Mouse (Mus musculus): ENCODE measurements around the gene Man2a1. TPM values are rescaled to one million over a fixed set of nuclear protein-coding genes. Genes with fewer than 3 reads are reported as not detected.

Gene Man2a1
- polyA plus RNA-seq, 1 experiment from 2014 or later, result 4.1 TPM

DNA sequence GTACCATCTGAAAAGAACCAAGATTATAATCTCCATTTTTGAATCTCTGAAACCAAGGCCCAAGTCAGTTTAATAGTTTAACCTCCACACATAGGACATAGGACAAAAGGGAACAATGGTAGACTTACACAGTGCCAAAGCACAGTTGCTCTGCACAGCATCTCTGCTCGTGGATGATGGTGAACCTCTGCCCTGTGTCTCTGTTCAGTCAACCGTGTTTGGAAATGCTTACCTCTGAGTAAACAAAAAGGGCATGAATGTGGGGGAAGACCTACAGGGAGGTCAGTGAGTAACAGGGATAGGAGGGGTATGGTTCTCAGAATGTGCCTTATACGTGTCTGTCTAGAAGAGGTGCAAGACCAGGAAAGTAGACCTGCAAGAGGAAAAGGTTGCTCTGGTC is 177.8 kb downstream of the Man2a1 start:
- Histone ChIP-seq H3K9ac (no peak overlapping the region), H3K9me3 (no peaks in the 10 kb centered on the region), H3K27me3 (no peaks in the 10 kb centered on the region), H3K27ac (no peak overlapping the region), H3K4me2 (no peak overlapping the region), H3K36me3 (replicated peaks) (no peaks in the 10 kb centered on the region), H3K4me1 (no peaks in the 10 kb centered on the region), H3K4me3 (replicated peaks) (no peak overlapping the region)
- WGBS, result 50% methylated on average over 3 of the region's 3 CpGs
- no peak for ATAC-seq (ENCODE audit: low FRiP score)

DNA sequence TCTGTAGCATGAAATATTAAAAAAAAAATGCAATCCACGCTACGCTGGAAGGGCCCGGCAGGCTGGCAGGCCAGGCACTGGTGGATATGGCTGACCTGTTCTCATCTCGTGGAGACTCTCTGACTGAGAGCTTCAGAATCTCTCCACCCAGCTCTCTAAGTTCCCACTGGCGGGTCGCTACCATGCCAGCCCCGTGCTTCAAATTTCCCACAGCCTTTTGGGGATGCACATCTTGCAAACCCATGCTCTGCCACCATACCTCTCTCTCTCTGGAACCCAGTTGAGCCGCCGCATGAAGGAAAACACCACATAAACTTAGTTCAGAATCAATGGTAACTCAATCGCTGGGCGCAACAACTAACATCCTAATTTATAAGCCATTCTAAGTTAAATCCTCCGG is 178.2 kb downstream of the Man2a1 start:
- no peak for ATAC-seq (ENCODE audit: low FRiP score)
- 92% methylated on average over 12 of the region's 12 CpGs for WGBS
- H3K27me3 ChIP-seq, result no peaks in the 10 kb centered on the region

GRCm38 (mm10) chr17:64780753-64781490 is 180.4 kb downstream of the Man2a1 start:
- Histone ChIP-seq H3K36me3 (replicated peaks) (no peaks in the 10 kb centered on the region), H3K9ac (no peak overlapping the region), H3K27ac (no peak overlapping the region), H3K4me3 (replicated peaks) (no peak overlapping the region), H3K4me1 (no peaks in the 10 kb centered on the region), H3K9me3 (no peaks in the 10 kb centered on the region), H3K27me3 (no peaks in the 10 kb centered on the region), H3K4me2 (no peak overlapping the region)
- WGBS, result 84% methylated on average over 18 of the region's 18 CpGs
- ATAC-seq (ENCODE audit: low FRiP score), result no peak

More for the DNA sequence above, 178.2 kb downstream of the Man2a1 start:
- no peaks in the 10 kb centered on the region for H3K36me3 ChIP-seq (replicated peaks)
- no peaks in the 10 kb centered on the region for H3K9me3 ChIP-seq
- no peak overlapping the region for H3K27ac ChIP-seq
- no peak overlapping the region for H3K9ac ChIP-seq
- no peaks in the 10 kb centered on the region for H3K4me1 ChIP-seq
- H3K4me3 ChIP-seq (replicated peaks), result no peak overlapping the region
- H3K4me2 ChIP-seq, result no peak overlapping the region

- Histone ChIP-seq H3K4me1 (no peaks in the 10 kb centered on the region), H3K27ac (no peak overlapping the region), H3K4me3 (replicated peaks) (no peak overlapping the region), H3K9ac (no peak overlapping the region), H3K27me3 (no peaks in the 10 kb centered on the region), H3K36me3 (replicated peaks) (no peaks in the 10 kb centered on the region), H3K4me2 (no peak overlapping the region), H3K9me3 (no peaks in the 10 kb centered on the region)
- WGBS, result 87% methylated on average over 3 of the region's 3 CpGs
- no peak for ATAC-seq (ENCODE audit: low FRiP score)
Measured at GRCm38 (mm10) chr17:64782307-64782706, 181.8 kb downstream of the Man2a1 start.

DNA sequence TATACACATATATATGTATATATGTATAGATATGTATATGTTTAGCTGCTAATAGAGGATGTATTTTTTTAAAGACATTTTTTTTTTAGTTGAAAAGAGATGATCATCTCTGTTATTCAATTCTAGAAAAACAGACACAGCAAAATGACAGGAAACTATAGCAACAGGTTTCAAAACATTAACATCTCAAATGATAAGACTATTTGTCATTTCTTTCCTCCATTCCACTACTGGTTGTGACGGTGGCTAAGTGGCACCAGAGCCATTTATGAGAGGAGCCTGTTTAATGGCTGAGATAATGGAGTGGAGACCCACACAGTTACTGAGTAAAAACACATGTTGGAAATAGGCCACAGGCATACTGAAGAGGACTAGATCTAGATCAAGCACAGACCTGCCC is 185.4 kb downstream of the Man2a1 start:
- 65% methylated on average over 1 of the region's 1 CpGs for WGBS
- no peak overlapping the region for H3K4me3 ChIP-seq (replicated peaks)
- H3K9ac ChIP-seq, result no peak overlapping the region
- no peaks in the 10 kb centered on the region for H3K4me1 ChIP-seq
- no peaks in the 10 kb centered on the region for H3K27me3 ChIP-seq
- H3K36me3 ChIP-seq (replicated peaks), result no peaks in the 10 kb centered on the region
- no peak for ATAC-seq (ENCODE audit: low FRiP score)
- no peak overlapping the region for H3K27ac ChIP-seq
- no peaks in the 10 kb centered on the region for H3K9me3 ChIP-seq
- no peak overlapping the region for H3K4me2 ChIP-seq

DNA sequence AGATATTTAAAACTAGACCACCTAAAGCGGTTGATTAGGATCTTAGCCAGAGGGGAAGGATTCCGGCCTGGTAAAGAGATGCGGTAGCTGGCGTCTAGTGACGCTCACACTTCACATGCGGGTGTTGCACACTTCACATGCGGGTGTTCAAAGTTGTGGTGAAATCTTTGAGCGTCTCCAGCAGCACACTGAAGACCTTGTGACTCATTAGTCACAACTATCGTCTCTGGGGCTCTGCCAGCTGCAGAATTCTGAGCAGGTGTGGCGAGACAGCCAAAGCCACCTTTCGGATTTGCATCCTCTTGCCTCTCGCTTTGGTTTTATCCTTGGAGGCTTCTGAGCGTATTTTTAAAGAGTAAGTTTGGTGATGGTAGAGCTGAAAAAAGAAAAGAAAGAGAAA is 187.8 kb downstream of the Man2a1 start:
- no peak overlapping the region for H3K4me3 ChIP-seq (replicated peaks)
- no peak for ATAC-seq (ENCODE audit: low FRiP score)
- no peaks in the 10 kb centered on the region for H3K36me3 ChIP-seq (replicated peaks)
- no peaks in the 10 kb centered on the region for H3K27me3 ChIP-seq
- no peak overlapping the region for H3K4me2 ChIP-seq
- no peaks in the 10 kb centered on the region for H3K4me1 ChIP-seq
- 90% methylated on average over 13 of the region's 13 CpGs for WGBS
- H3K27ac ChIP-seq, result no peak overlapping the region
- no peaks in the 10 kb centered on the region for H3K9me3 ChIP-seq
- H3K9ac ChIP-seq, result no peak overlapping the region

GRCm38 (mm10) chr17:64789175-64789574 is 188.6 kb downstream of the Man2a1 start:
- H3K27ac ChIP-seq, result no peak overlapping the region
- H3K4me1 ChIP-seq, result no peaks in the 10 kb centered on the region
- 80% methylated on average over 3 of the region's 3 CpGs for WGBS
- no peak overlapping the region for H3K4me2 ChIP-seq
- H3K36me3 ChIP-seq (replicated peaks), result no peaks in the 10 kb centered on the region
- H3K4me3 ChIP-seq (replicated peaks), result no peak overlapping the region
- H3K27me3 ChIP-seq, result no peaks in the 10 kb centered on the region
- no peak for ATAC-seq (ENCODE audit: low FRiP score)
- H3K9ac ChIP-seq, result no peak overlapping the region
- no peaks in the 10 kb centered on the region for H3K9me3 ChIP-seq

- no peak overlapping the region for H3K4me3 ChIP-seq (replicated peaks)
- H3K27ac ChIP-seq, result no peak overlapping the region
- no peaks in the 10 kb centered on the region for H3K27me3 ChIP-seq
- no peaks in the 10 kb centered on the region for H3K9me3 ChIP-seq
- no peak for ATAC-seq (ENCODE audit: low FRiP score)
- H3K9ac ChIP-seq, result no peak overlapping the region
- no peaks in the 10 kb centered on the region for H3K36me3 ChIP-seq (replicated peaks)
- H3K4me2 ChIP-seq, result no peak overlapping the region
- 0 out of 2 replicates have a peak, but pooled peaks cover 5% of the 10 kb centered on the region for H3K4me1 ChIP-seq
- 95% methylated on average over 3 of the region's 3 CpGs for WGBS
Measured at GRCm38 (mm10) chr17:64792076-64792475, 191.5 kb downstream of the Man2a1 start.

GRCm38 (mm10) chr17:64792623-64793022 is 192.1 kb downstream of the Man2a1 start:
- Histone ChIP-seq H3K9me3 (no peaks in the 10 kb centered on the region), H3K36me3 (replicated peaks) (no peaks in the 10 kb centered on the region), H3K27ac (no peak overlapping the region), H3K4me3 (replicated peaks) (no peak overlapping the region), H3K9ac (no peak overlapping the region), H3K27me3 (no peaks in the 10 kb centered on the region), H3K4me1 (0 out of 2 replicates have a peak, but pooled peaks cover 5% of the 10 kb centered on the region), H3K4me2 (no peak overlapping the region)
- WGBS, result 89% methylated on average over 5 of the region's 5 CpGs
- no peak for ATAC-seq (ENCODE audit: low FRiP score)

GRCm38 (mm10) chr17:64802168-64802955 is 201.8 kb downstream of the Man2a1 start:
- Histone ChIP-seq H3K9me3 (no peaks in the 10 kb centered on the region), H3K4me1 (peaks cover 10% of the 10 kb centered on the region; the same call in 1 of the 2 replicates), H3K36me3 (replicated peaks) (no peaks in the 10 kb centered on the region), H3K4me3 (replicated peaks) (no peak overlapping the region), H3K27ac (no peak overlapping the region), H3K4me2 (no peak overlapping the region), H3K9ac (no peak overlapping the region), H3K27me3 (no peaks in the 10 kb centered on the region)
- 37% methylated on average over 11 of the region's 11 CpGs for WGBS
- ATAC-seq (ENCODE audit: low FRiP score), result peak; percentile 39

DNA sequence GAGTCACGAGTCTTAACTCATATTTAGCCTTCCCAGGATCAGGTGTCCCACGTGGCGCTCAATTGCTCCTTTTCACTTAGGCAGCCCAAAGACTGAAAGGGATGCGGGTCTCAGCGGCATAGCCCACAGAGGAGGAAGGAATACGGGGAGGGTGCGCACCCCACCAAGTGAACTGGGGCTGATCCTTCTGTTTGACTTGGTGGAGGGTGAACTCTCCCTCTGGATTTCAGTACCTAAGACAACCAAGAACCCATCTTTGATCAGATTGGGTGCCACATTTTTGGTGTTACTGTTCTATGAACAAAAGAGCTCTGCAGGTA is 202.4 kb downstream of the Man2a1 start:
- Histone ChIP-seq H3K4me2 (no peak overlapping the region), H3K27ac (no peak overlapping the region), H3K27me3 (no peaks in the 10 kb centered on the region), H3K4me1 (peaks cover 10% of the 10 kb centered on the region; the same call in 1 of the 2 replicates), H3K4me3 (replicated peaks) (no peak overlapping the region), H3K9ac (no peak overlapping the region), H3K36me3 (replicated peaks) (no peaks in the 10 kb centered on the region), H3K9me3 (no peaks in the 10 kb centered on the region)
- WGBS, result 48% methylated on average over 7 of the region's 7 CpGs
- peak; percentile 37 for ATAC-seq (ENCODE audit: low FRiP score)
